Comparison of ENCODE assay signal across 8 mouse cellular contexts in the genomic region with DNA sequence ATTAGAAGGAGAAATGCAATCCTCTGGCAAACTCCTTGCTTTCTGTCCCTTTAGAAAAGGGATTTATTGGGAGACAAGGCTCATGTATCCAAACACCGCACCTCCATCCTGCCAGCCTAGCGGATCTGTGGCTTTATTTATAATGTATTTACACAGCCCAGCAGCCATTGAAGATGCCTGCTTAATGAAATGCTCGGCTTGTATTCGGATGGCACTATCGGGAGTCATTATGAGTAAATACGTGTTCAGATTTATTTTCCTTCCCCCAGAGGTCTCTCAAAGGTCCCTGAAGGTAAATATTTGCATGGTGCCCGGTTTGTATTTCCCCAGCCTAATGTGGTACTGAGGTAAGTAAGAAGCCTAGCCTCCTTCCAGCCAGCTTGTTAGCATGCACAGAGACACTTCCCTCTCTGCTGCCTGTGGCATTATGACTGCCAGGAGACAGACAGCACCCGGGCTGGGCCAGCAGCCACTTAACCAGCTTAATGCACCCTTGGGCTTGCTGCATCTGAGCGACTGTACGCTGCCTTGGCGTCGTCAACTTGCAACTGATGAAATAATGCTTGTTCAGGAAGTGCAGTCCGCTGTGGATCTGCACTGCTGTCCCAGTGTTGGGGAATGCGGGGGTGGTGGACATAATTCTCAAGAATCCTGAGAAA.
DNase-seq lines count a peak whose midpoint lies in the region; ATAC-seq lines count a peak whose summit lies in the region.

No protein-coding gene starts in this region.

- ATAC-seq in cerebellum, adult (ENCODE audit: insufficient number of reproducible peaks, low FRiP score, low TSS enrichment): no peak

- peak; percentile 12 for DNase-seq in cerebellum, adult 9-11 months
- DNase-seq in lung, postnatal 10 days: peak; percentile 6
- DNase-seq in lung, postnatal 25 days (ENCODE audit: low spot score): no peak
- DNase-seq in left cerebral cortex, postnatal 4 days: peak; percentile 64
- DNase-seq in right cerebral cortex, adult 2 months (ENCODE audit: low spot score in 2 of 2): peak; percentile 37 to 63
- DNase-seq in heart, postnatal 36 days: no peak
- no peak for DNase-seq in cerebellum, adult 8-10 months

- intact Hi-C loops in left cerebral cortex, postnatal 4 days (cut with DNase I): no loop called here
- intact Hi-C loops in heart, postnatal 36 days (cut with DNase I): no loop called here

Comparison
In these comparisons a context has a peak if more than half of its experiments do, and no peak if none do; other contexts are left out.
1. DNase-seq: peak in cerebellum, adult 9-11 months (single experiment), lung, postnatal 10 days (single experiment), left cerebral cortex, postnatal 4 days (single experiment) and right cerebral cortex, adult 2 months (2 of 2); none in lung, postnatal 25 days (single experiment), heart, postnatal 36 days (0 of 2) and cerebellum, adult 8-10 months (single experiment).